Mouse (Mus musculus) liver, embryonic 16.5 days (tissue): ENCODE data around the gene Cd72. TPM values are rescaled to one million over a fixed set of nuclear protein-coding genes. Genes with fewer than 3 reads are reported as not detected.

Source experiments
- ATAC-seq: fragments of 200-750 bp; cut with Nextera tagmentation; 2 replicates; pipeline ENCODE4 v1.8.0; 2017; ENCODE audit warnings: low read depth, mild to moderate bottlenecking, moderate number of reproducible peaks, moderate library complexity
- H3K27ac ChIP-seq: fragments of 300-500 bp; sonication (generic); 2 replicates; pipeline ENCODE4 v1.5.1; 2014; ENCODE audit warnings: mild to moderate bottlenecking, low read length
- H3K27me3 ChIP-seq: fragments of 300-500 bp; sonication (generic); 2 replicates; pipeline ENCODE4 v1.6.1; 2014; ENCODE audit warnings: low read depth, low read length, mixed read lengths; ENCODE audit not compliant: control insufficient read depth, insufficient read depth
- H3K36me3 ChIP-seq: fragments of 300-500 bp; sonication (generic); 2 replicates; pipeline ENCODE4 v1.6.1; 2014; ENCODE audit warnings: mild to moderate bottlenecking; ENCODE audit not compliant: control insufficient read depth, insufficient read depth
- H3K4me1 ChIP-seq: fragments of 300-500 bp; sonication (generic); 2 replicates; pipeline ENCODE4 v1.6.1; 2014; ENCODE audit warnings: low read depth, low read length, mixed read lengths; ENCODE audit not compliant: control insufficient read depth
- H3K4me2 ChIP-seq: fragments of 300-500 bp; sonication (generic); 2 replicates; pipeline ENCODE4 v1.6.1; 2014; ENCODE audit warnings: low read depth, low read length, mixed read lengths
- H3K4me3 ChIP-seq: fragments of 300-500 bp; sonication (generic); 2 replicates; pipeline ENCODE4 v1.5.1; 2014; ENCODE audit warnings: low read depth, mild to moderate bottlenecking, low read length
- H3K9ac ChIP-seq: fragments of 300-500 bp; sonication (generic); 2 replicates; pipeline ENCODE4 v1.6.1; 2014; ENCODE audit warnings: low read depth, low read length
- H3K9me3 ChIP-seq: fragments of 300-500 bp; sonication (generic); replicated peaks from 2 replicates; pipeline ENCODE4 v1.6.1; 2016; ENCODE audit warnings: low read length; ENCODE audit not compliant: control insufficient read depth
- WGBS: fragments of 180-500 bp; shearing (Covaris S2); extraction: QIAGEN DNeasy Blood & Tissue Kit; methylation state at CpG from one replicate; pipeline ENCODE4 v1.1.7; 2014; ENCODE audit not compliant: insufficient replicate concordance; 5-methylcytosine and 5-hydroxymethylcytosine counted together
- polyA plus RNA-seq: library from polyadenylated mRNA; unstranded; fragments of >200 nt; fragmentation: Nextera tagmentation; extraction: Ambion mirVana; gene quantifications from 2 replicates; pipeline ENCODE4 v1.2.1, GENCODE M21; 2015

Cd72 gene
- polyA plus RNA-seq: 1.6 and 1.7 TPM in 2 replicates

DNA sequence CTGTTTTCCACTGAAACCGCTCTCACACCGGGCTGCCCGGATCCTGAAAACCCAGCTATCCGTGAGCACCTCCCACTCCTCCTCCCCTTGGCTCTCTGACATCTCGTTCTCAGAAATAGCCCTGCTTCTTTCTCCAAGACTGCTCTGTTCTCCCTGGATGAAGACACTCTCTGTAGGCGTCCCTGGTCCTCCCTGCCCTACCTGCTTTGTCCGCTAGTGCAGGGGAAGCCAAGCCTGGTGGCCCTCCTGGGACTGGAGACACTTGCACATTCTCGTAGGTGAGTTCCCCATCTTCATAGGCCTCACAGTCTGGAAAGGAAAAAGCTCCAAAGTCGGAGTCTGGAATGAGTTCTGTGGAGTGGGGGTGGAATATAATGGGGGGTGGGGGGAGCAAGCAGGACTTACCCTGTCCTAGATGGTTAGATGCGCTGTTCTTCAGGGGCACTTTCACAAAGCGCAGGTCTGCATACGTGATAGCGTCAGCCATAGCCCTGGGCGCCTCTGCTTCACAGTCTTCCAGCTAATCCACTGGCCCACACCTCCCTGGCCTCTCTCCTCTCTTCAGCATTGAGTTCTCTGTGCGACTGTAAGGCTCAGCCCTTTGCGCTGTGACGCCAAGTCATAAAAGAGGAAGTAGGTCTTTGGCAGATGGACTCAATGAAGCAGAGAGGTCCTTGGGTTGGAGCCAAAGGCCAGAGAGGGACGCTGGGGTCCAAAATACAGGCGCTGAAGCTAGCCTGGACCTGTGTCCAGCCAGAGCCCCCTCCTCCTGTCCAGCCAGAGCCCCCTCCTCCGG is at the start of gene Cd72:
Gene Cd72 (minus strand): TSS at position 588 of the 796 bp plus-strand sequence.
- no peak for ATAC-seq
- Histone ChIP-seq H3K9ac (no peak within 1 kb of the TSS), H3K4me3 (no peak within 1 kb of the TSS), H3K36me3 (no peaks in the 10 kb centered on the region), H3K4me1 (no peaks in the 10 kb centered on the region), H3K4me2 (no peak within 1 kb of the TSS), H3K27ac (no peak within 1 kb of the TSS), H3K9me3 (no peaks in the 10 kb centered on the region), H3K27me3 (peaks cover 33% of the 10 kb centered on the region)
- 15% methylated on average over 20 of the region's 20 CpGs for WGBS

DNA sequence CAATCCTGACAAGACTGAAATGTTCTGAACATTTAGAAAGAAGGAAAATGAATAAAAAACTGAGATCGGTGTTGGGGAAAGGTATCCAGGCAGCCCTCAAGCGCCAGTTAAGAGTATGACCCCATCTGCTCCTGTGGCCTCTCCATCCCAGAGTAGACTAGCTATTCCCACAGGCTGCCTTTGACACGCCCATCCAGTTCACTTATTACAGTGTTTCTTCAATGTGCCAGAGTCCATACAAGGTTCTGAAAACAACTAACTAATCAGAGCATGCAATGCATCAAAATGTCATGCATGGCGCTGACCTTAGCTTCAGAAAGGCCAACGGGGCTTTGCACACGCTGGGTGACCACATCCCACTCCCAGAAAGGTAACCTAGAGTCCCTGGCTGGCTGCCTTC is 49.1 kb upstream of the Cd72 start:
- 57% methylated on average over 6 of the region's 6 CpGs for WGBS
- ATAC-seq: no peak
- Histone ChIP-seq H3K36me3 (no peaks in the 10 kb centered on the region), H3K4me3 (no peak overlapping the region), H3K4me2 (no peak overlapping the region), H3K9ac (no peak overlapping the region), H3K27me3 (no peaks in the 10 kb centered on the region), H3K9me3 (no peaks in the 10 kb centered on the region), H3K27ac (no peak overlapping the region), H3K4me1 (peaks cover 14% of the 10 kb centered on the region)

DNA sequence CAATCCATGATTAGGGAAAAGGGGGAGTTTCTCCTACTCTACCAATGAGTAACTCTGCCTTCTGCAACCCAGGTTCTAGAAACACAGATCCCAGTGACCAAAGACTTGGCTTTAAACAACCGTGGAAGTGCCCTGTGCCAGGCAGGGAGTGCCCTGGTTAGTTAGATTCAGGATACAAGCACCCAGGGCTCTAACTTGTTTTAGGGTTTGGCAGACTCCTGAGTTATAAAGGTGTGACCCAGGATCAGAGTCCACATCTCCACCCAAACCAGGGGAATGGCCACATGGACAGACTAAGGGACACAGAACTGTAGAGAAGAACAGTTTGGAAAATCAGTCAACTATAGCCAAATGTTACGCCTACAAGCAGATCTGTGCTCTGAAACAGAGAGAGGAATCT is 48.6 kb upstream of the Cd72 start:
- Histone ChIP-seq H3K9ac (no peak overlapping the region), H3K4me2 (no peak overlapping the region), H3K27me3 (no peaks in the 10 kb centered on the region), H3K36me3 (no peaks in the 10 kb centered on the region), H3K27ac (no peak overlapping the region), H3K4me3 (no peak overlapping the region), H3K9me3 (no peaks in the 10 kb centered on the region), H3K4me1 (peaks cover 19% of the 10 kb centered on the region)
- ATAC-seq: no peak
- WGBS: 72% methylated on average over 2 of the region's 2 CpGs

DNA sequence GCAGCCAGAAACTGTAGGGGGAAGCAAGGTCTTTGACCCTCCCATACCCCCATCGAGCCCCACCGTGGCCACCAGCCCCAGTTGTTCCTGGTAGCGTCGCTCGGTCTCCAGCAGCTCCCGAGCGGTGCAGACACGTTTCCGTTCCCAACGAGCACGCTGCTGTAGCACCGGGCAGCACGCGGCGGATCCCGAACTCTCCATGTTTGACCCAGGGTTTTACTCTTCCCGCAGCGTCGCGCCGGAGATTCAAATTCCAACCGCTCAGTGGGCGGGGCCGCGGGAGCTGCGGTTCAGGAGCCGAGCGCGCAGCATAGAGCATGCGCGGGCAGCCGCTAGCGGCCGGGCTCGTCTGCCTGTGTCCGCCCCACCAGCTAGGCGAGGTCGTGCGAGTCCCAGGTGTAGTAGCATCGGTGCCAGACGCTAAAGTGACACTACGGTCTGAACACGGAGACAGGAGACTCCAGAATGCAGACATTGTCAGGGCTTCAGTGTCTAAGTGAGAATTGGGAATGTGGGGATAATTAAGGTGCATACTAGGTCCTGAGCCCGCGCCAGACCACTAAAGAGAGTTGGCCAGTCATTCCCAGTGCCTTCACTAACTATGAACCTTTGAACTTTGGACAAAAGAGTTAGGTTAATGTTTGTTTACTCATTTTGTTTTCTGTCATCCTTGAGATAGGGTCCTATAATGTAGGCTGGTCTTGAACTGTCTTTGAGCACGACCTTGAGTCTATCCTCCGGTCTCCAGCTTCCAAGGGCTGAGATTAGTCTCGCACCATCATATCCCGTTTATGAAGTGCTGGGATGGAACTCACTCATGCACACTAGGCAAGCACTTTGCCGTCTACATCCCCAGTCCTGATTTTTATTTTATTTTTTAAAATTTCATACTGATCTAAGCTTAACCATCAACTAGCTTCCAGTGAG is 45.2 kb upstream of the Cd72 start, which contains the start of gene Arhgef39:
Gene Arhgef39 (minus strand): TSS at position 289 of the 927 bp plus-strand sequence.
- Histone ChIP-seq H3K27ac (peak within 1 kb of the TSS; percentile 75), H3K36me3 (peaks cover 24% of the 10 kb centered on the region), H3K9ac (peak within 1 kb of the TSS; percentile 88), H3K4me1 (peaks cover 33% of the 10 kb centered on the region), H3K4me2 (peak within 1 kb of the TSS; percentile 85), H3K27me3 (no peaks in the 10 kb centered on the region), H3K4me3 (peak within 1 kb of the TSS; percentile 83), H3K9me3 (no peaks in the 10 kb centered on the region)
- WGBS: 7% methylated on average over 50 of the region's 50 CpGs
- peak; percentile 95 for ATAC-seq

DNA sequence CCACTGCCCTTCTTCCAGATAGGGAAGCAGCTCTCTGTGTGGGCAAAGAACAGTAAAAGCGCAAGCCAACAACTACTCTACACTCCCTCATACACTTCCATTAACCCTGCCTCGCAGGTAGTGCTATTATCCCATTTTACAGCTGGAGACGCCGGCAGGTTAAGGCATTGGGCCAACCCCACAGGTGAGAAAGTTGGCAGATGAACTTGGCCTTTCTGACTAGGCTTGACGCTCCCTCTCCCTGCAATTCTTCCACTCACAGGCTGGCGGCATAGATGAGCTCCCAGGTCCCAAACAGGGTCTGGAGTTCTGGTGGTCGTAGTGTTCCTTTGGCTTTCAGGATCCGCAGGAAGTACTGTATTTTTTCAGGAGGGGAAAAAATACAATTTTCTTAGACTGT is 44.6 kb upstream of the Cd72 start:
- ATAC-seq: peak; percentile 58
- peaks cover 38% of the 10 kb centered on the region for H3K4me1 ChIP-seq
- H3K4me3 ChIP-seq: peak overlapping the region; percentile 83
- no peaks in the 10 kb centered on the region for H3K27me3 ChIP-seq
- 6% methylated on average over 8 of the region's 8 CpGs for WGBS
- H3K36me3 ChIP-seq: peaks cover 24% of the 10 kb centered on the region
- peak overlapping the region; percentile 75 for H3K27ac ChIP-seq
- H3K9me3 ChIP-seq: no peaks in the 10 kb centered on the region
- H3K4me2 ChIP-seq: peak overlapping the region; percentile 85
- peak overlapping the region; percentile 88 for H3K9ac ChIP-seq

DNA sequence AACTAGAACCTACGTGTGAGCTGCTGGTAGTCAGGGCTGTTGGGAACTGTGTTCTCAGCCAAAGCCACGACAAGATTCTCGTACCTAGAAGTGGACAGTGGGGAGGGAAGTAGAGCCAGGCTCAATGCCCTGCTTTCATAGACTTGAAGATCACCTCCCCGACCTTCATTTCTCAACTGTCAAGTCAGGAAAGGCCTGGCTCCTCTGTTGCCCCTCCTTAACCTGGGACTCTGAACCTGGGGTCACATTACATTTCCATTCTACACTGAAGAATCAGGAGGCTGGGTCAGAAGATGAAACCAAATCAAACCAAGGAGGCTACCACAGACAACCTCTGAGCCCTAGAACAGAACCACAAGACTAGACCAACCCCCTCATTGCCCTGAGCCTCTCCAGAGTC is 43.5 kb upstream of the Cd72 start:
- no peak for ATAC-seq
- no peak overlapping the region for H3K27ac ChIP-seq
- 64% methylated on average over 4 of the region's 4 CpGs for WGBS

DNA sequence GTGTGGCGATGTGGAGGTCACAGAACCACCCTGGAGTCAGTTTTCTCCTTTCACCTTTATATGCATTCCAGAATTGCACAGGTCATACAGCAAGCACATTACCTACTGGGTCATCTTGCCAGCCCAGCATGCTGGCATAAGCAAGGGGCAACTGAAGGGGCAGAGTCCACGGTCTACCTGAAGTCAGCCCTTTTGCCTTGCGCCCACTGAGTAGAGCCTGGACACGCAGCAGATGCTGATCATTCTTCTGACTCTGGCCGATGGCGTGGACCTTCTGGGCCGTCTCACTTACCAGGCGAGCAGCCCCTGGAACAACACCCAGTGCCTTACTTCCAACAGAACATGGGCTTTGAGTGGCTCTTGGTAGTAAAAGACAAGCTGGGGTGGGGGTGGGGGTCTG is 43.0 kb upstream of the Cd72 start:
- Histone ChIP-seq H3K4me3 (peak overlapping the region; percentile 83), H3K4me1 (peaks cover 42% of the 10 kb centered on the region), H3K4me2 (0 out of 2 replicates have a peak overlapping the region, but pooled peaks have one; percentile 85), H3K36me3 (peaks cover 24% of the 10 kb centered on the region), H3K9ac (no peak overlapping the region; the same call in 1 of the 2 replicates), H3K27ac (no peak overlapping the region), H3K9me3 (no peaks in the 10 kb centered on the region), H3K27me3 (no peaks in the 10 kb centered on the region)
- ATAC-seq: no peak
- WGBS: 91% methylated on average over 8 of the region's 8 CpGs

More for the DNA sequence above, 43.5 kb upstream of the Cd72 start:
- Histone ChIP-seq H3K9me3 (no peaks in the 10 kb centered on the region), H3K4me1 (peaks cover 42% of the 10 kb centered on the region), H3K36me3 (peaks cover 24% of the 10 kb centered on the region), H3K27me3 (no peaks in the 10 kb centered on the region), H3K9ac (peak overlapping the region; percentile 88), H3K4me3 (peak overlapping the region; percentile 83), H3K4me2 (peak overlapping the region; percentile 85)

DNA sequence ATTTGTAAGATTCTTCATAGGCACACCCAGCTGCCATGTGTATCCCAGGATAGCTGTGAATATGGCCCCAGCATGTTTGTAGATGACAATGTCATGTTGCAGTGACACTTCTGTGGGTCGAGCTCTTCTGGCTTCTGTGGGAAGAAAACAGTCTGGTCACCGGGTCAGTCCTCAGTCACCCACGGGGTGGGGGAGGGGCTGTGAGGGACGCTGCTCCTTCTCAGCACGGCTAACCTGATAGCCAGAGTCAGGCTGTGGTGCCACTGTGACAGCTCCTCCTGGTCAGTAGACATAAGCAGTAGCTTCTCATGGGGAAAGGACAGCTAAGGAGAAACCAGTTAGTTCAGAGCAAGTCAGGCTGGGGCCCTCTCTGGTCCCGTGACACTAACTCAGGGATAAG is 42.2 kb upstream of the Cd72 start:
- WGBS: 62% methylated on average over 6 of the region's 6 CpGs
- no peak overlapping the region for H3K4me3 ChIP-seq
- peaks cover 24% of the 10 kb centered on the region for H3K36me3 ChIP-seq
- no peak overlapping the region for H3K27ac ChIP-seq
- H3K9ac ChIP-seq: no peak overlapping the region
- H3K4me2 ChIP-seq: no peak overlapping the region
- H3K9me3 ChIP-seq: no peaks in the 10 kb centered on the region
- H3K4me1 ChIP-seq: peaks cover 45% of the 10 kb centered on the region
- no peaks in the 10 kb centered on the region for H3K27me3 ChIP-seq
- no peak for ATAC-seq
